Mouse (Mus musculus) erythroblast, embryonic 14.5 days (primary cell): ENCODE measurements around the gene Olfr464.
"Not testable (repeated sequence)": the region's sequence is repeated elsewhere in the genome, so short reads cannot be mapped to it uniquely, and the experiment has no call there.

Source experiments
- GATA1 ChIP-seq: IDR thresholded peaks from 2 replicates; pipeline ENCODE4 v1.6.1; 2012; ENCODE audit warnings: low read length, inconsistent platforms, mixed read lengths
- TAL1 ChIP-seq: IDR thresholded peaks from 3 replicates; pipeline ENCODE4 v1.6.1; 2012; ENCODE audit warnings: low read length, inconsistent platforms, mixed read lengths

GRCm38 (mm10) chr11:87866891-87867290 is 53.9 kb downstream of the Olfr464 start:
- not testable (repeated sequence) for TF ChIP-seq GATA1, TAL1
